Mouse (Mus musculus): ENCODE data around the gene Prss46. TPM values are rescaled to one million over a fixed set of nuclear protein-coding genes. Genes with fewer than 3 reads are reported as not detected.

Prss46 gene
- total RNA-seq, 2 experiments from 2014 or later, result not detected

GRCm38 (mm10) chr9:110858967-110859596, 14.8 kb downstream of the Prss46 start:
- DNase-seq (ENCODE audit: low spot score), result no peak

GRCm38 (mm10) chr9:110871030-110871429, 26.7 kb downstream of the Prss46 start:
- peak; percentile 63 for DNase-seq (ENCODE audit: low spot score)

GRCm38 (mm10) chr9:110873681-110874659, 29.7 kb downstream of the Prss46 start:
- DNase-seq (ENCODE audit: low spot score), result no peak

GRCm38 (mm10) chr9:110874660-110875191, 30.4 kb downstream of the Prss46 start:
- DNase-seq (ENCODE audit: low spot score), result no peak

- no peak for DNase-seq (ENCODE audit: low spot score)
Measured at GRCm38 (mm10) chr9:110875288-110875695, 31.0 kb downstream of the Prss46 start.

GRCm38 (mm10) chr9:110877353-110877752, 33.0 kb downstream of the Prss46 start:
- DNase-seq (ENCODE audit: low spot score), result peak; percentile 37

GRCm38 (mm10) chr9:110877888-110878287, 33.6 kb downstream of the Prss46 start:
- DNase-seq (ENCODE audit: low spot score), result peak; percentile 92

- peak; percentile 45 for DNase-seq (ENCODE audit: low spot score)
Measured at GRCm38 (mm10) chr9:110879191-110879920, 35.0 kb downstream of the Prss46 start, which contains the start of gene Als2cl. Als2cl (plus strand) TSS chr9:110879870.

GRCm38 (mm10) chr9:110879998-110880561, 35.8 kb downstream of the Prss46 start, which contains the start of gene Tmie:
Tmie (minus strand) TSS chr9:110880113.
- peak; percentile 72 for DNase-seq (ENCODE audit: low spot score)

GRCm38 (mm10) chr9:110880772-110881171, 36.5 kb downstream of the Prss46 start:
- DNase-seq (ENCODE audit: low spot score), result no peak

GRCm38 (mm10) chr9:110881953-110882352, 37.6 kb downstream of the Prss46 start:
- no peak for DNase-seq (ENCODE audit: low spot score)

GRCm38 (mm10) chr9:110887388-110888303, 43.3 kb downstream of the Prss46 start:
- no peak for DNase-seq (ENCODE audit: low spot score)

GRCm38 (mm10) chr9:110888935-110889334, 44.6 kb downstream of the Prss46 start:
- DNase-seq (ENCODE audit: low spot score), result no peak

- no peak for DNase-seq (ENCODE audit: low spot score)
Measured at GRCm38 (mm10) chr9:110890026-110890783, 45.9 kb downstream of the Prss46 start.

GRCm38 (mm10) chr9:110891077-110891828, 46.9 kb downstream of the Prss46 start:
- no peak for DNase-seq (ENCODE audit: low spot score)

- no peak for DNase-seq (ENCODE audit: low spot score)
Measured at GRCm38 (mm10) chr9:110892552-110892951, 48.2 kb downstream of the Prss46 start.

- DNase-seq (ENCODE audit: low spot score), result no peak
Measured at GRCm38 (mm10) chr9:110893429-110893828, 49.1 kb downstream of the Prss46 start.

- DNase-seq (ENCODE audit: low spot score), result no peak
Measured at GRCm38 (mm10) chr9:110895507-110895906, 51.2 kb downstream of the Prss46 start.

All from gastrocnemius, adult 18-20 months (tissue).